Mouse (Mus musculus) small intestine, adult 2 months (tissue): ENCODE results near the gene Ezh2.

Source experiments
- CTCF ChIP-seq: fragments of 200-500 bp; IDR thresholded peaks from 2 replicates; pipeline ENCODE4 v1.5.1; 2012; ENCODE audit warnings: low read depth, mild to moderate bottlenecking, control low read depth, inconsistent platforms, low read length, moderate library complexity, mixed read lengths; ENCODE audit not compliant: insufficient replicate concordance, insufficient read length; ENCODE audit errors: extremely low read depth
- POLR2A ChIP-seq: fragments of 200-500 bp; IDR thresholded peaks from 2 replicates; pipeline ENCODE4 v1.6.1; 2012; ENCODE audit warnings: low read depth, mild to moderate bottlenecking, control low read depth, inconsistent platforms, low read length, moderate library complexity

DNA sequence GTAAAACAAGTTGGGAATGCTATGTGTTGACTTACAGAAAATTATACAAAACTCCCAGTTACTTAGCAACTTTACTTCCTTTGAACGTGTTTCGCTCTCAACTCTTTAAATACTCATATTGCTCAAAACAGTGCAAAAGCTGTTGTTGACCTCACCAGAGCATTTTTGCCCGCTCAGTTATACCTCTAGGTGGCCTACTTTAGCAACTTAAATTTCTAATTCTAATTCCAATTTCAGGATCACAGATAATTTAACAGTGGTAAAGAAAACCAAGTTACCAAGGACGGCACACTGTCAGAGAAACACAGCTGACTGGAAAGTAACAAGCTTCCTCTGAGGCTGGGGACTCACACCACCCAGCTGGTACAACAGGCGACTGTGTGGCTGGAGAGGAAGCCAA is 33.7 kb downstream of the Ezh2 start:
- TF ChIP-seq CTCF (no peak), POLR2A (no peak)
